Comparison of ENCODE assay signal across 9 mouse cellular contexts in the genomic region with DNA sequence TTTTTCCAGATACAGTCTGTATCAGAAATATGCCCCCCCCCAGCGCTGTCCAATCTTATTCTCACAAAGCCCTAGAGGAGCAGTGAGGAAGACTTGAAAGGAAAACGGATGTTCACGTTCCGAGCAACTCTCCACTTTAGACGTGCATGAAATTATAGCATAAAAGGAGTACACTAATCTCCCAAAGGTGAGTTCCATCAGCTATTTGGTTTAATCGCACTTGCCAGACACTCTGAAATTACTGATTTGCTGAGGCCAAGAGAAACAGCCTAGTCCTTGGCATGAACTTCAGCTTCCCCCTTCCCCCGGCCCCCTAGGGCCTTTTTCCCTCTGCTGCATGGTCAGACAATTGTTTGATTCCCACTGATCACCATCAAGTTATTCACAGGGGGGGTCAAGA. TPM values are rescaled to one million over a fixed set of nuclear protein-coding genes. Genes with fewer than 3 reads are reported as not detected.
A peak's percentile ranks its signal among the peaks of the same experiment; 100 is the strongest.
DNase-seq lines count a peak whose midpoint lies in the region; ATAC-seq and TF ChIP-seq lines count a peak whose summit lies in the region.
"Had no signal": no experiment of that assay in that cellular context is flagged by ENCODE, and none has a peak within 500 bp of the region (broad histone marks: within the 10 kb centered on the region; RNA-seq: fewer than 3 reads in every experiment).

No protein-coding gene starts in this region.

- WGBS in heart, embryonic 11.5 days (ENCODE audit: insufficient replicate concordance): 6% methylated on average over 7 of the region's 7 CpGs
- 4% methylated on average over 7 of the region's 7 CpGs for WGBS in heart, postnatal 0 days
- 10% methylated on average over 7 of the region's 7 CpGs for WGBS in midbrain, embryonic 10.5 days

- H3K4me1 ChIP-seq in heart, embryonic 11.5 days (ENCODE audit: control insufficient read depth, insufficient read depth, low read length): peaks cover 33% of the 10 kb centered on the region
- H3K4me1 ChIP-seq in E14TG2a.4 (replicated peaks; ENCODE audit: low read depth, low read length): peaks cover 80% of the 10 kb centered on the region
- peaks cover 41% of the 10 kb centered on the region for H3K4me1 ChIP-seq in heart, postnatal 0 days (ENCODE audit: control insufficient read depth, insufficient read depth)
- peaks cover 42% of the 10 kb centered on the region for H3K4me1 ChIP-seq in midbrain, embryonic 10.5 days

- no peaks in the 10 kb centered on the region for H3K36me3 ChIP-seq in heart, embryonic 11.5 days (ENCODE audit: control insufficient read depth, insufficient read depth, low read length)
- H3K36me3 ChIP-seq in E14TG2a.4 (ENCODE audit: insufficient read depth, low read length): peaks cover 70% of the 10 kb centered on the region
- no peaks in the 10 kb centered on the region for H3K36me3 ChIP-seq in heart, postnatal 0 days (replicated peaks; ENCODE audit: control insufficient read depth, insufficient read depth, low read length)
- H3K36me3 ChIP-seq in midbrain, embryonic 10.5 days: peaks cover 12% of the 10 kb centered on the region

- no peak for TF ChIP-seq EP300 in heart, postnatal 0 days (IDR thresholded peaks at IDR 0.05; ENCODE audit: low read depth)

- peak overlapping the region; percentile 99 for H3K4me3 ChIP-seq in heart, embryonic 11.5 days (ENCODE audit: low read depth, low read length)
- H3K4me3 ChIP-seq in E14TG2a.4 (replicated peaks; ENCODE audit: low read length): peak overlapping the region; percentile 94
- peak overlapping the region; percentile 90 for H3K4me3 ChIP-seq in heart, postnatal 0 days (ENCODE audit: low read depth, low read length)
- peak overlapping the region; percentile 99 for H3K4me3 ChIP-seq in midbrain, embryonic 10.5 days

- H3K9me3 ChIP-seq in heart, embryonic 11.5 days (replicated peaks; ENCODE audit: control insufficient read depth, low read length): no peaks in the 10 kb centered on the region
- H3K9me3 ChIP-seq in E14TG2a.4 (ENCODE audit: low read length): no peaks in the 10 kb centered on the region
- H3K9me3 ChIP-seq in heart, postnatal 0 days (replicated peaks; ENCODE audit: control insufficient read depth, low read length): no peaks in the 10 kb centered on the region
- no peaks in the 10 kb centered on the region for H3K9me3 ChIP-seq in midbrain, embryonic 10.5 days (replicated peaks)

- no peak for ATAC-seq in heart, embryonic 11.5 days (replicated peaks; ENCODE audit: insufficient number of reproducible peaks, low FRiP score, low TSS enrichment)
- no peak for ATAC-seq in heart, postnatal 0 days (ENCODE audit: insufficient read depth, low read depth)
- ATAC-seq in granulocyte monocyte progenitor cell, adult 5-6 weeks (replicated peaks; ENCODE audit: poor library complexity, severe bottlenecking): no peak

- no peaks in the 10 kb centered on the region for H3K27me3 ChIP-seq in heart, embryonic 11.5 days (ENCODE audit: control insufficient read depth, insufficient read depth, low read length)
- no peaks in the 10 kb centered on the region for H3K27me3 ChIP-seq in E14TG2a.4 (ENCODE audit: insufficient read depth, low read length)
- no peaks in the 10 kb centered on the region for H3K27me3 ChIP-seq in heart, postnatal 0 days (ENCODE audit: control insufficient read depth, insufficient read depth, low read length)
- H3K27me3 ChIP-seq in midbrain, embryonic 10.5 days (ENCODE audit: low read depth, poor library complexity, severe bottlenecking): no peaks in the 10 kb centered on the region

- peak overlapping the region; percentile 91 for H3K4me2 ChIP-seq in heart, embryonic 11.5 days
- peak overlapping the region; percentile 99 for H3K4me2 ChIP-seq in heart, postnatal 0 days (ENCODE audit: low read depth, low read length)

- no peak for TF ChIP-seq CTCF in E14TG2a.4 (conservative IDR thresholded peaks at IDR 0.05; ENCODE audit: low read length)
- no peak for TF ChIP-seq CTCF in heart, postnatal 0 days (IDR thresholded peaks at IDR 0.05; ENCODE audit: low read depth)

- intact Hi-C loops in heart, postnatal 10 days (cut with DNase I): loop anchor here (5.0 kb wide), 2 partner anchors 94 to 96 kb away; partner anchors contain the start of gene 1810013L24Rik

- no peak overlapping the region for H3K27ac ChIP-seq in heart, embryonic 11.5 days (ENCODE audit: low read depth, low read length)
- H3K27ac ChIP-seq in heart, postnatal 0 days (ENCODE audit: low read depth): no peak overlapping the region
- H3K27ac ChIP-seq in midbrain, embryonic 10.5 days (replicated peaks): peak overlapping the region; percentile 96; the same call in 1 of the 2 replicates

- peak overlapping the region; percentile 96 for H3K9ac ChIP-seq in heart, embryonic 11.5 days (ENCODE audit: low read depth, low read length)
- peak overlapping the region; percentile 97 for H3K9ac ChIP-seq in heart, postnatal 0 days (replicated peaks; ENCODE audit: low read depth, low read length)

- DNase-seq in heart, postnatal 10 days: no peak
- no peak for DNase-seq in heart, postnatal 0 days (ENCODE audit: low spot score)
- no peak for DNase-seq in midbrain, embryonic 10.5 days (ENCODE audit: low spot score)
- DNase-seq in embryo, embryonic 9.5 days (ENCODE audit: extremely low spot score): no peak
- DNase-seq in ovary, adult 18-20 months (ENCODE audit: low spot score): no peak

RNA-seq across cellular contexts. Expression of gene Usp7, which starts 55.4 kb away (rescaled TPM):
- 20.6 and 31.9 TPM in 2 replicates for polyA plus RNA-seq in heart, embryonic 11.5 days (2014; fragmentation: Nextera tagmentation; extraction: Ambion mirVana)
- total RNA-seq in heart, postnatal 10 days (2021): 10 to 100 TPM; 73.7 to 79.0 TPM
- total RNA-seq in heart, postnatal 0 days (2014; rRNA removed; ENCODE audit: low replicate concordance): 33.4 and 51.5 TPM in 2 replicates
- polyA plus RNA-seq in heart, postnatal 0 days (2015; fragmentation: Nextera tagmentation; extraction: Ambion mirVana): 8.2 and 10.0 TPM in 2 replicates
- 25.0 and 28.1 TPM in 2 replicates for polyA plus RNA-seq in midbrain, embryonic 10.5 days (2016; fragmentation: Nextera tagmentation; extraction: Ambion mirVana)
- total RNA-seq in granulocyte monocyte progenitor cell, adult 5-6 weeks (2014; fragmentation: Nextera tagmentation): 130 and 144 TPM in 2 replicates
- 142 and 158 TPM in 2 replicates for total RNA-seq in granulocyte monocyte progenitor cell, adult 5-6 weeks (2017)

RNA-seq across cellular contexts. Expression of gene Gm5767, which starts 56.2 kb away (rescaled TPM):
- not detected in 2 replicates for polyA plus RNA-seq in heart, embryonic 11.5 days (2014; fragmentation: Nextera tagmentation; extraction: Ambion mirVana)
- not detected for total RNA-seq in heart, postnatal 10 days (2021)
- total RNA-seq in heart, postnatal 0 days (2014; rRNA removed; ENCODE audit: low replicate concordance): not detected in 2 replicates
- polyA plus RNA-seq in heart, postnatal 0 days (2015; fragmentation: Nextera tagmentation; extraction: Ambion mirVana): not detected in 2 replicates
- not detected in 2 replicates for polyA plus RNA-seq in midbrain, embryonic 10.5 days (2016; fragmentation: Nextera tagmentation; extraction: Ambion mirVana)
- not detected in 2 replicates for total RNA-seq in granulocyte monocyte progenitor cell, adult 5-6 weeks (2014; fragmentation: Nextera tagmentation)
- total RNA-seq in granulocyte monocyte progenitor cell, adult 5-6 weeks (2017): not detected in 2 replicates
- total RNA-seq: heart, adult 18-20 months had no signal
